Mouse (Mus musculus) CH12.LX (cell line): ENCODE measurements around the gene Kif26b.

Experiments used
- CTCF ChIP-seq, 2 experiments: IDR thresholded peaks in 1 of 2; conservative IDR thresholded peaks in 1 of 2; 2 replicates each; pipeline ENCODE4 v1.5.1; 2011 to 2012; ENCODE audit warnings: low read depth in 2 of 2, low read length in 2 of 2, improper control_type of control experiment in 1 of 2, inconsistent platforms in 1 of 2, mild to moderate bottlenecking in 1 of 2, moderate library complexity in 1 of 2
- E2F4 ChIP-seq: IDR thresholded peaks from 2 replicates; pipeline ENCODE4 v1.6.1; 2011; ENCODE audit warnings: low read depth, low read length, improper control_type of control experiment; ENCODE audit not compliant: insufficient replicate concordance
- MAX ChIP-seq: IDR thresholded peaks from 2 replicates; pipeline ENCODE4 v1.6.1; 2011; ENCODE audit warnings: low read length, improper control_type of control experiment
- POLR2A ChIP-seq: IDR thresholded peaks from 2 replicates; pipeline ENCODE4 v1.6.1; 2011; ENCODE audit warnings: low read depth, mild to moderate bottlenecking, improper control_type of control experiment, low read length
- TBP ChIP-seq: conservative IDR thresholded peaks from 2 replicates; pipeline ENCODE4 v1.6.1; 2011; ENCODE audit warnings: low read depth, low read length, improper control_type of control experiment
- TCF12 ChIP-seq: IDR thresholded peaks from 2 replicates; pipeline ENCODE4 v1.6.1; 2014; ENCODE audit warnings: low read depth, mild to moderate bottlenecking, inconsistent platforms, low read length, improper control_type of control experiment

DNA sequence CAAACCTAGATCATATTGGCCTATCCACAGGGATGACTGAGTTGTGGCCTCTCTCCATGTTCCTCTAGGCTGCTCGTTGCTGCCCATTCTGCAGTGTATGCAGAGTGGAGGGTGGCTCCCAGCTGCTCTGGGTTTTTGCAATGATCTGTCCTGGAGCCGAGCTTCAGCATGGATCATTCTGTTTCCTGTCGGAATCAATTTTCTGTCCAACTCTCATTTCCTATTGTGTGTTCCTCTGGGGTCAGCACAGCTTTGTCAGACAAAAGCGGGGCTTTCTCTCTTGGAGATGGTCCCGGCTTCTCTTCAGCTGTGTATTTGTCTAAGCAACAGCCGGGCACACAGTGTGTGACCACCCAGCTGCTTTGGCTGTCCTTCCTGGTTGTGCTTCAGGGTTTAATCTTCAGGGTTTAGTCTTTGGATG lies 98.0 kb downstream of the Kif26b start:
- TF ChIP-seq POLR2A = no peak
- no peak for TF ChIP-seq CTCF (conservative IDR thresholded peaks at IDR 0.05 in 1 of 2, IDR thresholded peaks at IDR 0.05 in 1 of 2; ENCODE audit: low read depth in 2 of 2, low read length in 2 of 2)
- TF ChIP-seq TCF12 = no peak
- TF ChIP-seq TBP = no peak
- TF ChIP-seq E2F4 = no peak
- no peak for TF ChIP-seq MAX
